Mouse (Mus musculus) frontal cortex, postnatal 14 days (tissue): ENCODE measurements around the gene Scrg1.
"Not testable (repeated sequence)": the region's sequence is repeated elsewhere in the genome, so short reads cannot be mapped to it uniquely, and the experiment has no call there.

Experiments used
- DNase-seq, 2 experiments: peaks; one replicate each; pipeline ENCODE4 v3.0.0; 2022; ENCODE audit warnings: low spot score in 2 of 2

Scrg1 gene

DNA sequence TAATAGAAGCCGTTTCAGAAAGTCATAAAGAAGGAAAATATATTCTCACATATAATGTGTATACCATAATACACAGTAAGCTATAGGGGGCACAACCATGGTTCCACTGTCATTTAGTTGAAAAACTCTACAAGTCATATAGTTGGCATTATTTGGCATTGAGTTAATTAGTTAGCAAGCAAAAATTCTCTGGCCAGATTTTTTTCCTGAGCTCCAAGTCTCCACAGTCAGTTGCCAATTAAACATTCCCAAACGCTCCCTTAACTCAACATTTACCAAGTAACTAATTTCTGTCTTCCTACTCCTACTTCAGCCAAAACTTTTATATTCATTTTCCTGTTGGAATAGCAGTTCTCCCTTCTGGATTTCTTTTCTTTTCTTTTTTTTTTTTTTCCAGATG is 2.4 kb upstream of the Scrg1 start:
- no peak for DNase-seq

DNA sequence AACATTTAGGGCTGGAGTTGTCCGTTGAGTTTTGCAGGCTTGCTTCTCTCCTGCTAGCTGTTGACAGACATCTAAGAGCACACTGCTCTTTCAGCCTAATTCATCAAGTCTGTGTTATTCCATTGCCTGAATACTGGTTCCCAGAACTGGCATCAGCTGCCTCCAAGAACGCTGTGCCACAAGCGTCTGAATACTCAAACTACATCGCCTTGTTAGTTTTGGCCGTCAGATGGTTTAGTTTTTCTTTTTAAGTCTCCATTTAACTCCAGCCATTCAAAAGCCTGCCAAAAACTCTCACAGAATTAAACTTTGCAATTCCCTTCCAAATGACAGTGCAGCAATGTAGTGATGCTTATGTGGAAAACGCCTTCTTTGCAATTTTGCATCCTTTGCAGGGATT is 1.4 kb downstream of the Scrg1 start:
- DNase-seq, result no peak

DNA sequence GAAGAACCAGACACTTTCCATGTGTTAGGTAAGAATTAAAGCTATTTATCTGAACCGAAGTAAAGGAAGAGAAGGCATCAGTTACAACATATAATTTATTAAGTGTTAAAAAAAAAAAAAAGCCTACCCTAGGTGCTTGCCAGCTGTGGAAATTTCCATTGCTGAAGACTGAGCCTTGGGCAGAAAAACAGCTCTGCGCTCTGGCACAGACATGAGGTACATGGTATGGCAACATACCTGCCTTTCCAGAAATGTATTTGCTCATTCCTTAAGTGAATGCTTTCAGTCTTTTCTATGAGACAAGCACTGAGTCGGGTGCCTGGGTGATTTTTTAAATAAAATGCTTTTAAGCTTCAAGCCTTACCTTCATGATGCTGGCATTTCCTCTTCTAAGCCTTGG is 2.2 kb downstream of the Scrg1 start:
- no peak for DNase-seq

DNA sequence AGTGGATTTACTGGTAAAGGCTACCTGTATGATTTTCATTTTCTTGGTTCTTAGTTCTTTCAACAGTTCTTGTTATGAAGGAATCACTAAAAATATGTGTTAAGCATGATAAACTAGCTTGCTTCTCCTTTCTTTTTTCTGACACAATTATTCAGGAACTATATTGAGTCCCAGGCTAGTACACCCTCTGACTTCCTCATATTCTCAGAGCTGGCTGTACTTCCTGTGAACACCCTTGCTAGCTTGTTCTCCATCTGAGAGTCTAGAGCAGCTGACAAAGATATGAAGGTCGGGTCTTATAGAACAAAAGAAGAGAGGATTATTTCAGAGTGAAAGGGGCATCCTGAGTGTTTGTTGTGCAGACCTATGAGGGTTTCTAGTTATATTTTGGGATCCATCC is 7.1 kb downstream of the Scrg1 start:
- DNase-seq, result no peak

DNA sequence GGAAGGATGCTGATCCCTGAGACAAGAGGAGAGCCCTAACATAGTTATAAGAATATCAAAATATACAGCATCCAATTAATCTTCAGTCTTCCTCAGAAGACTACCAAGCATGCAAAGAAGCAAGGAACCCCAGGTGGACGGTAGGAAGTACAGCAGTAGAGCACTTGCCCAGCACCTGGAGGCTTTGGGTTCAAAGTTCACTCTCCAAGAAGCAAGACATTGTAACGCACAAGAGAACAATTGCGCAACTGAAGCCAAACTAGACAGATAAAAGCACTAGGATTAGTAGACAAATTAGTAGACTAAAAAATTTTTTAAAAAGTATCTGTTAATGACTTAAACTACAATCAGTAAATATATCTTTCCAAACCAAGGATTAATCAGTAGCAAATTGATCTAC is 8.0 kb downstream of the Scrg1 start:
- DNase-seq, result no peak

DNA sequence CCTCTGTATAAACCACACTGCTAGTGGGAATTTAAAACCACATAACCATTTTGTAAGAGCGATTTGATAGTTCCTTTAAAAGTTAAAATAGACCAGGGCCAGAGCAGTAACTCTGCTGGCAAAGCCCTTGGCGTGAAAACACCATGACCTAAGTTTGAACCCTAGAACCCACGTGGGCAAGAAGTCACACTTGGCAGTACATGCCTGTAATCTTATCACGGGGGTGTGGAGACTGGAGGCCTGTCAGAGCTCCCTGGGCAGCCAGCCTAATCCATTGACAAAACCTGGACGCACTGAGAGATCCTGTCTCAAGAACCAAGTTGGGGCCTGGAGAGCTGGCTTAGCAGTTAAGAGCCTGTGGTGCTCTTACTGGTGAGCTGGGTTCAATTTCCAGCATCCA is 12.9 kb downstream of the Scrg1 start:
- DNase-seq, result no peak

DNA sequence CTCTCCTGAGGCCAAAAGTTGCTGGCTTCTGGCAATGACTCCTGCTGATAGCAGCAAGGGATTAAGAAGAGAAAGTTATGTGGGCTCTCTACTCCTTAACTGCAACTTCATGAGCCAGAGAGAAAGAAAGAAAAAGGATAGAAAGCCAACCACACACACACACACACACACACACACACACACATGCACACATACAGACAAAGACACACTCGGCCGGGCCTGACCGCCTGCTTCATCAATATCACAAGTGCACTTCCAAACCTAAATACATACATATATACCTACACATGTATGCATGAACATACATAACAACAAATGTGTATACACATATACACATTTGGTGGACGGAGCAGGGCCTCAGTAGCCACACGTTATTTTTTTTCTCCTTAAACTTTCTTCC is 15.1 kb downstream of the Scrg1 start:
- DNase-seq, result no peak

DNA sequence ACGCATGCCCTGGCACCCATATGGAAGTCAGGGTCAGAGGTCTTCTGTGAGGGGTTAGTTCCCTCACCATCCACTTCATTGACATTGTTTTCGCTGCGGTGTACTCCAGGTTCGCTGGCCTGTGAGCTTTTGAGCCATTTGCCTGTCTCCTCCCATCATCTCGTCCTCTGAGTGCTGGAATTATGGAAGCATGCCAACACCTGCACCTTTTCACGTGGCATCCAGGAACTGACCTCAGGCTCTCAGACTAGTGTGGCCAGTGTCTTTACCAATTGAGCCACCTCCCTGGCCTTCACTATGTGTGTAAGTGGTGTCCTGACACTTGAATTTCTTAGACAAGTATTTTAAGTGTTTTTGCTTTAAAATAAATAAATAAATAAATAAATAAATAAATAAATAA is 18.0 kb downstream of the Scrg1 start:
- DNase-seq, result no peak

DNA sequence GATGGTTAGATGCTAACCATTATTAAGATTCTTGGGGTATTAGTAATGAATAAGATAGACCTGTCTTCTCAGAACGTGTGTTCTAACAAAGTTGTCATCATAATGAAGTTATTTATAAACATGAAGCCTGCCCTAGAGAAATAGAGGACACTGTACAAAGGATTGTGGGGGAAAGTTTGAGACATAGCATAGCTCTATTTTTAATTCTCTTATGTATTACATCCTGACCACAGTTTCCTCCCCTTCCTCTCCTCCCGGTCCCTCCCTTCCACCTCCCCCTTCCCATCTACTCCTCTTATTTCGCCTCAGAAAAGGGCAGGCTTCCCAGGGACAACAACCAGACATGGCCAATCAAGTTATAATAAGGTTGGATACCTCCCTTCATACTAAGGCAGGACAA is 22.7 kb downstream of the Scrg1 start:
- no peak for DNase-seq

DNA sequence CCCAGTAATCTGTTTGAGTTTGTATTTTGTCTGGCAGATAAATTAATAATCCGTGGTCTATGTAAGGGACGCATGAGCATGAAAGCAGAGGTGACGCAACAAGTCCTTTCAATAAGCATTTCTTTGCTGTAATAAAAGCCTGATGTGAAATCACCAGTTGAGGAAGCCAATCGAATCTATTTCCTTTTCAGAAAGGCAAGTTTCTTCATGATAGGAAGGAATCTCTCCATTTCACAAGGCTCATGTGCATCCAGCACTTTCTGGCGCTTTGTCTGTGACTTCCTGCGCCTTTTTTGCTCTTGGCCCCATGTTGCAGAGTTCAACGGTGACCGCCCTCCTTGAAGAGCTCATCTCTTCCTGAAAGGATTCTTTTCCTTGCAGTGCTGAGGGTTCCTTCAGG is 24.0 kb downstream of the Scrg1 start:
- no peak for DNase-seq

DNA sequence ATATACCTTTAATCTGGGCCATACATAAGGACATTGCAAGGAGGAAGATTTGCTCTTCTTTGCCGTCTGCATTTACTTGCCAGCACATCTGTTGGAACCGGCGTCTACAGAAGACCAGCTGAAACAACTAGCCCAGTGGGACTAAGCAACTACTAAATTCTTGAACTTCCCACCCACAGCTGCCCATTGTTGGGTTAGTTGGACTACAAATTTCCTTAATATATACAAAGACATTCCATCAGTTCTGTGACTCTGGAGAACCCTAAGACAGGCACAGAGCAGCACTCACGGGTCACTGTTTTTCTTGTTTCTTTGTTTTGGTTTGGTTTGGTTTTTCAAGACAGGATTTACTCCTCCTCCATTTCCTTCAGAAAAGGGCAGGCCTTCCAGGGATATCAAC is 24.9 kb downstream of the Scrg1 start:
- DNase-seq, result no peak

DNA sequence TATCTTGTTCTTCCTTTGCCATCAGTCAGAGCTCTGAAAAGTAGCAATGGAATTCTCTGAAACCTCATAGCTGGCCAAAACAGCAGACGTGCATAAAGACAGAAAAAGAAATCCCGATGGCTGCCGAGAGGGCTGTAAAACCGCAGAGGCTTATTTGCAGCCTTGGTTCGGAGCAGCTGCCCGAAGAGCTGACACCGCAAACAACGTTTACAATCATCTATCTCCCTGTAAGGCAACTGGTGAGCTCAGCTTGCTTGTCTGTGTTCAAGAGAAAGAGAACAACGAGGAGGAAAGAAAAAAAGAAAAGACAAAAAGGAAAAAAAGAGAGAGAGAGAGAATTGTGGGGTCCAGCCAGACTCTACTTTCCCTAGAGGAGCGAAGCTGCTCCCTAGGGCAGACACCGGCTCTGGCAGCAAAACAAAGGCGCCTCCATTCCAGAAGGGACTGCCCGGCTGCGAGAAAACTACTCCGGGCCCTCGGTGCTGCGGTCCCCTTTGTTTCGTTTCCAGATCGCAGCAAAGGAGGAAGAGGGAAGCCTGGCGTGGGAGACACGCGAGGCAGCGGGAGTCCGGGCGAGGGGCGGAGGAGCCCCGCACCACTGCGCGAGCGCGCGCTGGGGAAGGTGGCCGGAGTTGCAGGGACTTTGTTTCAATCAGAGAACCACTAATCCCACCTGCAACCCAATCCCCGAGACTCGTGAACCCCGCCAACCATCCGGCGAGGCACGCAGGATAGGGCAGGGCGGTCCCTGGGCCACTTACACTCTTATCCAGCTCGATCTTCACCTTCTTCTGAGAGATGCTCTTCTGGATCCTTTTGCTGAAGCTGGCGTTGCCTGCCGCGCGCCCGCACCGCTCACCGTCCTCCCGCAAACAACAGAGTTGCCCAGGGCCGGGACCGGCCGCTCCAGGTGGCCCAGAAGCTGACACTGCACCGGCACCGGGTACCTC is 31.0 kb downstream of the Scrg1 start:
- peak; percentile 23 to 51 for DNase-seq

DNA sequence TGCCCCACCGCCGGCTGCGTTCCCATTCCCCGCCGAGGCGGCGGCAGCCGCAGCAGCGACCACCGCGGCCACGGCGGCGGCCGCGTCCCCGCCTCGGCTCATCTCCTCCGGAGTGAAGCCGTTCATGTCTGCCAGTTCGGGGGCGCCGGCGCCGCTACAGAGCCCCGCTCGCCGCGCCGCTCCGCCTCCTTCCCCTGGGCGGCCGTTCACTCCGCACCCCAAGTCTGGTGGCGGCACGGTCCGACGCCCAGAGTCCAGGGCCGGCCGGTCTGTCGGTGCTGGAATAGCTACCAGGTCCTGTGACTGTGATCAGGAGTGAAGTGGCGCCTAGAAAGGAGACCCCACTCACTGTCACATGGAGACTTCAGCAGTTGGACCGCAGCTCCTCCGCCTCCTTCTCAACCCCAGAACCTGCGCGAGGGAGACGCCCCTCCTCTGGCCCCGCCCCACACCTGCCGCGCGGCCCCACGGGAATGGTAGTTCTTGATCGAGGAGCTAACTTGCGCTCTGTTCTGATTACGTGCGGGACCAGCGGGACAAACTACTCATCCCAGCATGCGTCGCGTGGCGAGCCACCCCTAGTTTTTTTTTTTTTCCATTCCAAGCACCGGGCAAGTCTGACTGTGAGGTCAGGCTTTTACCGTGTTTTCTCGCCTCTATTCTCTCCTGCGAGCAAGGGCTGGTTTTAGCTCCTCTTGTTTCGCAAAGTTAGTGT is 31.9 kb downstream of the Scrg1 start, which contains the start of gene Sap30:
TSS of gene Sap30 (minus strand) at position 420 of the 715 bp plus-strand sequence.
- peak; percentile 96 to 98 for DNase-seq

DNA sequence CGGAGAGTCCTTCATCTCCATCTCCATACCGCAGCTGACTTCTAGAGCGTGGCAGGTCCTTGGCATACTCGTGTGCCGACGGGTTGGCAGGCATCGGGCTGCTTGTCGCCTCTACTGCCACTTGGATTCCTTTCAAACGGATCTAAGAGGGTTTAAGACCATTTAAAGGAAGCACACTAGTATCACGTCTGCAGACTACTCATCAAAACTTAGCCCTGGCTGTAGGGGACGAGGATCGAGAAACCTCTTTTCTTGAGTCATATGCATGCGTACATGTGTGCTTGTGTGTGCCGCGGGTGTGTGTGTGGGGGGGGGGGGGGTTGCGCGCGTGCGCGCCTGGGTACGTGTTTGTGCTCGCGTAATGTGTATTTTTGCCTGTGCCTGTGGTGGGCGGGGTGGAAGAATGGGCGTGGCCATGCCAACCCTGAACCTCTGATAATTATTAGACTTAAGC is 32.6 kb downstream of the Scrg1 start:
- DNase-seq, result peak; percentile 32 to 34

DNA sequence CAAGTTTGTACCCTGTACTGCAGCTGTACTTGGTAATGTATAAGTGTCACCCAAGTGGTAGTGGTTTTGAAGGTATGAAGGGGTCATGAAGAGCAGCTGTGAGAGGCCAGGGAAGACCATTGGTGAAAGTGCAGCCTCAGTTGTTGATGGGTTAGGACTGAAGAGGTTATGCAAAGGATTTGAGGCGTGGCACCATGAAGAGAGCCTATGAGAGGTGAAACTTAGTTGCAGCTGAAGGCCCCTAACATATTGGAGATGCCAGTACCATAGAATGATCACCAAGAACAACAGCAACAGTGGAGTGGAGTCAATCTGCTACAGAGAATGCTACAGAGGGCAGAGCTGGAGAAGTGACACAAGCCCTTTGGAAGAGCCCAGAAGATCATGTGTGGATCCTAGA is 33.6 kb downstream of the Scrg1 start:
- DNase-seq, result no peak

DNA sequence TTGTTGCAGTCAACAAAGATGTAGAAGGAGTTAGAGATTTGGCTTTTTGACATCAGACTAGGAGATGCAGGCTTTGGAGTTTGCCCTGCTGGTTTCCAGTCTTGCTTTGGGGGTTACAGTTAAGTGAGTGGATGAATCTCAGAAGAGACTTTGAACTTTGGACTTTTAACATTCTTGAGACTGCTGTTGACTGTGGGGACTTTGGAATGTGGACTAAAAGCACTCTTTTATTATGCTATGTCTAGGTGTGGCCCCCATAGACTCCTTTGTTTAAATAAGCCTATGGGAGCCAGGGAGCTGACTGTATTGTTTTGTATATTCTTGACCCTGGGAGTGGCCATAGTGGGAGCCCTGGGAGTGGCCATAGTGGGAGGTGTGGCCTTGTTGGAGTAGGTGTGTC is 34.2 kb downstream of the Scrg1 start:
- no peak for DNase-seq

DNA sequence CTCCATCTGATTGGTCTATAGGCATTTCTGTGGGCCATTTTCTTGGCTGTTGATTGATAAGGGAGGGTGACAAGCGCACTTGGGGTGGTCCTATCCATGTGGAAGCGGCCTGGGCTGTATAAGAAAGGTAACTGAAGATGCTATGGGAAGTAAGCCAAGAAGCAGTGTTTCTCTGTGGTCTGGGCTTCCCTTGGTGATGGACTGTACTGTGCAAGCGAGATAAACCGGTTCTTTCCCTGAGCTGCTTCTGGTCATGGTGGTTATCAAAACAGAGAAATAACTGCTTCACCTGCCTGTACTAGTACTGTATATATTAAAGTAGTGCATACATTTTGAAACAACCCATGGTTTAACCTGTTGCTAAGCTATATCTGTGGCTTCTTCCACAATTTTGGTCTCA is 36.1 kb downstream of the Scrg1 start:
- DNase-seq, result no peak

DNA sequence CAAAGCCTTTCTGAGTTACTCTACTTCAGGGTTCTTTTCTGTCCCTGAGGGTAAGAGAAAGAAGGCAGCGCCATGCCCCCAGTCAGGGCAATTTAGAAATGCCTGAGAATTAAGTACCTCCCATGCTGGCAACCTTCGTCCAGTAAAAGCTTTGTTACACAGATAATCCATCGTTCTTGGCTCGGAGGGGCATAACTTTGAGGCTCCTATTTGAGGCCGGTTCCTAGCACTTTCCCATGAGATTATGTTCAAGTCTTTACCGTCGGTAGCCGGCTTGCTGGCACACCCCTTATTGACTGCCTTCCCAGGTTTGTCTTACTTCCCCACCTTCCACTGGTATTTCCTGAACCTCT is 42.7 kb downstream of the Scrg1 start:
- DNase-seq, result no peak

DNA sequence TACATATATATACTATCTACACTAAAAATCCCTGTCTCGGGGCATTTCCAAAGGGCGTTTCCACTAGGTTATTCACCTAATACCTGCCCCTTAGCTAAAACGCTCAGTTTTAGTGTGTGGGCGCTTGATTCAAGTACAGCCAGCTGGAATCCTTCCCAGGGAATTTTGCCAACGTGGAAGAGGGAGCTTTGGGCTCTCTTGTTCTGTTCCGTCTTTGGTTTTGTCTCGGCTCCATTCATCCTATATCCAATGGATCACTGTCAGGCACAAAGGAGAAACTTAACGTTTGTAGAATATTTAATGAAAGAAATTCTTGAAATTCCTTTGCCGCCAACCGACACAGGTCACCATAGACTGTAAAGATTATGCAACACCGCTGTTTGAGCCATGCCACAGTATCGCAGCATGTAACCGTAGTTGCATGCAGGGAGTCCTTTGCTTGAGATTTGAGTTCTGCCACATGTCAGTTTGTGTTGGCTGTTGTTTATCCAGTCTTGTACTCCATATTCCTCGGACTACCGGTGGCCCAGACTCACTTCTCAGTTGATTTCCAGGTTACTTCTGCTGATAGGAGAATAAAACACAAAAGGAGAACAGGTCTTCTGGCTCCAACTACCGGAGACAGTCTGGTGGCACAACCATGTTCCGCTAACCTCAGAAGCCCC is 43.3 kb downstream of the Scrg1 start:
- peak in 1 of 2 experiments; percentile 17 for DNase-seq

DNA sequence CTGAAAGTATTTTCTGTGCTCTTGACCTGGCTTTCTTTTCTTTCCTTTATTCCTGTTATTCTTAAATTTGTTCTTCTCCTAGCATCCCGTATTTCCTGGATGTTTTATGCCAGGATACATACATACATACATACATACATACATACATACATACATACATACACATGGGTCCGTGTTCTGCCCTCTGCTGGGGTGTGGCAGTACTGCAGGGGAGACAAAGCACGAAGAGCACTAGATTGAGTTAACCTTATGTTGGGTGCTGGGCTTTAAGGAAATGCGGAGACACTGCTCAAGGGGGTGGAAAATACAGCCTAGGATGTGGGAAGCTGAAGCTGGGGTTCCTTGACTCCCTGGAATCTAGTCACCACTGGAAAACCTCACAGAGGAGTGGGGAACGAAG is 47.9 kb downstream of the Scrg1 start:
- peak in 1 of 2 experiments; percentile 28 for DNase-seq

DNA sequence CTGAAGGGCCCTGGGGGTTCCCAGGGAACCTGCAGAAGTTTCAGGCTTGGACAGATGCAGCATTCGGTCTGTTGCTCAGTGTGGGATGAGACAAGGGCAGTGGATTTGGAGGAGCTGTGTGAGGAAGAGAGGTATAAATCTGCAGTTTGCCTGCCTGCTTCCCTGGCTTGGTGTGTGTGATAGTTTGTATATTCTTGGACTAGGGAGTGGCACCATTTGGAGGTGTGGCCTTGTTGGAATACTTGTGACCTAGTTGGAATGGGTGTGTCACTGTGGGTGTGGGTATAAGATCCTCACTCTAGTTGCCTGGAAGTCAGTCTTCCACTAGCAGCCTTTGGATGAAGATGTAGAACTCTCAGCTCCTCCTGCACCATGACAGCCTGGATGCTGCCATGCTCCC is 49.8 kb downstream of the Scrg1 start:
- DNase-seq, result not testable (repeated sequence)

DNA sequence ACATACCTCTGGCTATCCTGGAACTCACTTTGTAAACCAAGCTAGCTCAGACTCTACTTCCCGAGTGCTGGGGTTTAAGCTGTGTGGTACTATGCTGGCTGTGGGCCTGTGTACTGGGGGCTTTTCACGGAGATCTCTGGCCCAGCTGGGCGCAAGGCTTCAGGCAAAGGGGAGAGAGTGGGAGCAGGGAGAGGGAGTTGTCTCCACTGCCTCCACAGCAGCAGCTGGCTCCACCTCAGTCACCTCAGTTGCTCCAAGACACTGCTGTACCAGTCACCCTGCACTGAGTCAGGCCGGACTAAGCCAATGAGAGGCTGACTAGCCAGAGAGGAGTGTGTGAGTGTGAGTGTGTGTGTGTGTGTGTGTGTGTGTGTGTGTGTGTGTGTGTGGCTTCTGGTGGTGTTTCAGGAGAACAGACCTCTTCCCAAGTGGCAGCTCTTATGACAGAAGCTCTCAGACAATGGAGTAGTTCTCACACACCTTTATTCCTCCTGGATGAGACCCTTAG is 51.9 kb downstream of the Scrg1 start:
- DNase-seq, result no peak
